Mouse (Mus musculus) olfactory bulb, adult 2 months (tissue): ENCODE data around the gene Cwh43.

ENCODE experiments used
- CTCF ChIP-seq: fragments of 200-500 bp; IDR thresholded peaks from 2 replicates; pipeline ENCODE4 v1.5.1; 2012; ENCODE audit warnings: low read depth, mild to moderate bottlenecking, low read length, moderate library complexity; ENCODE audit not compliant: insufficient read depth
- POLR2A ChIP-seq: fragments of 200-500 bp; IDR thresholded peaks from 2 replicates; pipeline ENCODE4 v1.6.1; 2012; ENCODE audit warnings: mild to moderate bottlenecking, low read depth, low read length, moderate library complexity; ENCODE audit not compliant: insufficient read depth

DNA sequence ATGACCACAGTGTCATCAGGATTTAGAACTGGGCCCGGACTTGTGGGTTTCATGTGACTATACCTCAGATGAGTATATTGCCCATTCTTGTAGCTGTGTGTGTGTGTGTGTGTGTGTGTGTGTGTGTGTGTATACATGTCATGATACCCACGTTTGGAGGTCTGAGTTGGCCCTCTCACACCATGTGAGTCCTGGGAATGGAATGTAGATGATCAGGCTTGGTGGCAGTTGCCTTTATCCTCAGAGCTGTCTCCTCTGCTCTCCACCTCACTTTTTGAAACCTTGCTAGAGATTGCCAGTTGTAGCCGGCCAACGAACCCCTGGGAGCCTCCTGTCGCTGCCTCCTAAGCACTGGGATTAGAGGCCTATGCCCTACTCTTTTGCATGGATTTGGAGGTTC lies 33.3 kb upstream of the Cwh43 start:
- TF ChIP-seq POLR2A (no peak), CTCF (no peak)
